Mouse (Mus musculus) olfactory bulb, adult 2 months (tissue): ENCODE data around the gene Gls2.

Source experiments
- CTCF ChIP-seq: fragments of 200-500 bp; IDR thresholded peaks from 2 replicates; pipeline ENCODE4 v1.5.1; 2012; ENCODE audit warnings: low read depth, mild to moderate bottlenecking, low read length, moderate library complexity; ENCODE audit not compliant: insufficient read depth
- POLR2A ChIP-seq: fragments of 200-500 bp; IDR thresholded peaks from 2 replicates; pipeline ENCODE4 v1.6.1; 2012; ENCODE audit warnings: mild to moderate bottlenecking, low read depth, low read length, moderate library complexity; ENCODE audit not compliant: insufficient read depth

DNA sequence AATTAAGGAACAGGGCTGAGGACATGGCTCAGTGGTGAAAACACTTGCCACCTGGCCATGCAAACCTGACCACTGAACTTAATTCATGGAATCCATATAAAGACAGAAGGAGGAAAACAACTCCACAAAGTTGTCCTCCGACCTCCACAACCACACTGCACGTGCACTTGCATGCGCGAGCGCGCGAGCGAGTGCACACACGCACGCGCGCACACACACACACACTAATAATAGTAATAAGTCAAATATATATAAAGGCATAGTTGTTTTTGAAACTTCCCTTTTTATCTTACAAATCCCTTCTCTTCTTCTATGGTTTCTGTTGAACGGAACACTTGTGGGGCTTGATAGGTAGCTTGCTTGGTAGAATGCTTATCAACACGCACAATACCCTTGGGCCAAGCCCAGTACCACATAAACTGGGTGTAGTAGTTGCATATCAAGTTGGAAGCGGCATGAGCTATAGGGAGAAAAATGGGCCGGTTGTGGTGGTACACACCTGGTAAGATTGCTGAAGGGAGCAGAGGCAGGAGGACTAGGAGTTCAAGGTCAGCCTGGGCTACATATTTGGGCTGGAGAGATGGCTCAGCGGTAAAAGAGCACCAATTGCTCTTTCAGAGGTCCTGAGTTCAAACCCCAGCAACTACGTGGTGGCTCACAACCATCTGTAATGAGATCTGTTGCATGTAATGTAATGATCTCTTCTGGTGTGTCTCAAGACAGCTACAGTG is 24.3 kb downstream of the Gls2 start:
- no peak for TF ChIP-seq POLR2A
- no peak for TF ChIP-seq CTCF
